Mouse (Mus musculus) midbrain, embryonic 11.5 days (tissue): ENCODE results near the gene Eif4e. TPM values are rescaled to one million over a fixed set of nuclear protein-coding genes. Genes with fewer than 3 reads are reported as not detected.
"Not testable (repeated sequence)": the region's sequence is repeated elsewhere in the genome, so short reads cannot be mapped to it uniquely, and the experiment has no call there.

ENCODE experiments used
- ATAC-seq: fragments of 200-750 bp; cut with Nextera tagmentation; 2 replicates; pipeline ENCODE4 v1.8.0; 2017; ENCODE audit warnings: moderate TSS enrichment, moderate library complexity; ENCODE audit not compliant: low FRiP score
- DNase-seq: peaks from one replicate; pipeline ENCODE4 v3.0.0; 2015; ENCODE audit warnings: low spot score; ENCODE audit errors: missing footprints
- H3K27ac ChIP-seq: fragments of 300-500 bp; sonication (generic); 2 replicates; pipeline ENCODE4 v1.5.1; 2014; ENCODE audit warnings: low read depth, low read length
- H3K27me3 ChIP-seq: fragments of 300-500 bp; sonication (generic); 2 replicates; pipeline ENCODE4 v1.6.1; 2014; ENCODE audit warnings: mild to moderate bottlenecking, low read length, moderate library complexity, mixed read lengths; ENCODE audit not compliant: control insufficient read depth, insufficient read depth
- H3K36me3 ChIP-seq: fragments of 300-500 bp; sonication (generic); 2 replicates; pipeline ENCODE4 v1.6.1; 2014; ENCODE audit warnings: mild to moderate bottlenecking, low read length, moderate library complexity, mixed read lengths; ENCODE audit not compliant: control insufficient read depth, insufficient read depth
- H3K4me1 ChIP-seq: fragments of 300-500 bp; sonication (generic); 2 replicates; pipeline ENCODE4 v1.6.1; 2014; ENCODE audit warnings: low read length; ENCODE audit not compliant: control insufficient read depth, insufficient read depth
- H3K4me2 ChIP-seq: fragments of 300-500 bp; sonication (generic); 2 replicates; pipeline ENCODE4 v1.6.1; 2014; ENCODE audit warnings: mild to moderate bottlenecking, moderate library complexity
- H3K4me3 ChIP-seq: fragments of 300-500 bp; sonication (generic); 2 replicates; pipeline ENCODE4 v1.5.1; 2014; ENCODE audit warnings: low read depth, low read length
- H3K9ac ChIP-seq: fragments of 300-500 bp; sonication (generic); 2 replicates; pipeline ENCODE4 v1.6.1; 2014; ENCODE audit warnings: low read length
- H3K9me3 ChIP-seq: fragments of 300-500 bp; sonication (generic); 2 replicates; pipeline ENCODE4 v1.6.1; 2016; ENCODE audit warnings: low read length; ENCODE audit not compliant: control insufficient read depth
- WGBS: fragments of 180-500 bp; shearing (Covaris S2); extraction: QIAGEN DNeasy Blood & Tissue Kit; methylation state at CpG from one replicate; pipeline ENCODE4 v1.1.7; 2014; 5-methylcytosine and 5-hydroxymethylcytosine counted together
- polyA plus RNA-seq: library from polyadenylated mRNA; unstranded; fragments of >200 nt; fragmentation: Nextera tagmentation; extraction: Ambion mirVana; gene quantifications from 2 replicates; pipeline ENCODE4 v1.2.1, GENCODE M21; 2014

Gene Eif4e
- polyA plus RNA-seq, 1 experiment from 2014 or later = 516 TPM

DNA sequence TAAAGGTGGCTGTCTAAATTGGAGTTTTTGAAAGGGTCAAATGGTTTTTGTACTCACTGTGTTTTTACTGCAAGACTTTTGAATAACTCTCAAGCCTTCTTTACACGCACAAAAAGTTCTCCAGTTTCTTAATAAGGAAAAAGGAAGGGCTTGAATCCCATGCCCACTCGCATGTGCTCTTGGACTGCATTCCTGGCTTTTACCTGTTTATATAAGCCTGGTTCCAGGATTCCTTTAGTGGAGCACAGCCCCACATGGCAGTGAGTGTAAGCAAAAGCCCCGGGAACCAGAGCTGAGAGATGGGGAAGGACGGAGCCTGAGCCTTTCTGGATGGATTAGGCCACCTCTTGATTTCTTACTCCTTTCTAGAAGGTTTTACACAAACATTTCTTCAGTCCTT is 23.1 kb downstream of the Eif4e start:
- ATAC-seq (no peak), DNase-seq (no peak)
- no peaks in the 10 kb centered on the region for H3K9me3 ChIP-seq
- H3K27ac ChIP-seq = no peak overlapping the region
- WGBS = 82% methylated on average over 4 of the region's 4 CpGs
- no peak overlapping the region for H3K4me3 ChIP-seq
- peaks cover 9% of the 10 kb centered on the region for H3K36me3 ChIP-seq
- H3K4me2 ChIP-seq = no peak overlapping the region
- no peaks in the 10 kb centered on the region for H3K27me3 ChIP-seq
- no peaks in the 10 kb centered on the region for H3K4me1 ChIP-seq
- no peak overlapping the region for H3K9ac ChIP-seq

DNA sequence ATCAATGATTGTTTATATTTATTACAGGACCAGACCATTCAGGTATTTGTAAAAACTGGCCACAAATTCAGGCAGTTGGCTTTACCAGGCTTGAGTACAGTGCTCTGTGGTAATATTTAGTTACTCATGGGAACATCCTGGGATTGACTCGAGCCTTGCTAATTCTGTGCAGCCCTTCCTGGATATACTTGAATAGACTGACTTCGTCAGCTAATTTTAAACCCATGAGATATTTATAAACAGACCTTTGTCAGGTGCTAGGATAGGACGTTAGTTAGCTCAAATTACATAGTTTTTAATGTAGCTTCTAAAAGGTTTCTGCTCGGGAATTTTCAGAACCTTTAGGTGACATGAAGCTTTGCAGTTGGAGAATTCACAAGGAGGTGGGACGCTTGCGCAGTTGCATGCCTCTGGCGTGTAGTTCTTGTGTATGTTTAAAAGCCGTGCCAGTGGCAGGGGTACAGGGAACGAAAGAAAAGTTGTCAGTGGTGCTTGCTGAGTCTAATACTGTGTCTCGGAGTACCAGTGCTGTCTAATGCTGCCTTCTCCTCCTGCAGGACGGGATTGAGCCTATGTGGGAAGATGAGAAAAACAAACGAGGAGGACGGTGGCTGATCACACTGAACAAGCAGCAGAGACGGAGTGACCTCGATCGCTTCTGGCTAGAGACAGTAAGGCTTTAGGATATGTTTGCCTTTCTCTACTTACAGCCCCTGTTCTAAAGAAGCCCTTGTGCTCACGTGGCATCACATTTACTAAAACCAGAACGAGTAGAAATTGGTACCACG is 24.6 kb downstream of the Eif4e start:
- Histone ChIP-seq H3K9ac (no peak overlapping the region), H3K4me1 (no peaks in the 10 kb centered on the region), H3K4me3 (no peak overlapping the region), H3K36me3 (peaks cover 9% of the 10 kb centered on the region), H3K27ac (no peak overlapping the region), H3K27me3 (no peaks in the 10 kb centered on the region), H3K4me2 (no peak overlapping the region), H3K9me3 (no peaks in the 10 kb centered on the region)
- WGBS = 94% methylated on average over 19 of the region's 19 CpGs
- no peak for ATAC-seq
- DNase-seq = no peak

DNA sequence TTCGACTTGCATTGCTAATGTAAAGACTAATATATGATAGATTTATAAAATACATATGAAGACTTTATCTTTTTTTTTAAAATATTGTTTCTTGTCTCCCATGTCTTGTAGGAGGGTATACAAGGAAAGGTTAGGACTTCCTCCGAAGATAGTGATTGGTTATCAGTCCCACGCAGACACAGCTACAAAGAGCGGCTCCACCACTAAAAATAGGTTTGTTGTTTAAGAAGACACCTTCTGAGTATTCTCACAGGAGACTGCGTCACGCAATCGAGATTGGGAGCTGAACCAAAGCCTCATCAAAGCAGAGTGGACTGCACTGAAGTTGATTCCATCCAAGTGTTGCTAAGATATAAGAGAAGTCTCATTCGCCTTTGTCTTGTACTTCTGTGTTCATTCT is 29.3 kb downstream of the Eif4e start:
- not testable (repeated sequence) for H3K4me3 ChIP-seq, H3K4me2 ChIP-seq, H3K27ac ChIP-seq, H3K27me3 ChIP-seq, H3K9ac ChIP-seq, H3K9me3 ChIP-seq, ATAC-seq, H3K4me1 ChIP-seq, DNase-seq
- WGBS = 91% methylated on average over 8 of the region's 8 CpGs
- H3K36me3 ChIP-seq = peaks cover 11% of the 10 kb centered on the region

DNA sequence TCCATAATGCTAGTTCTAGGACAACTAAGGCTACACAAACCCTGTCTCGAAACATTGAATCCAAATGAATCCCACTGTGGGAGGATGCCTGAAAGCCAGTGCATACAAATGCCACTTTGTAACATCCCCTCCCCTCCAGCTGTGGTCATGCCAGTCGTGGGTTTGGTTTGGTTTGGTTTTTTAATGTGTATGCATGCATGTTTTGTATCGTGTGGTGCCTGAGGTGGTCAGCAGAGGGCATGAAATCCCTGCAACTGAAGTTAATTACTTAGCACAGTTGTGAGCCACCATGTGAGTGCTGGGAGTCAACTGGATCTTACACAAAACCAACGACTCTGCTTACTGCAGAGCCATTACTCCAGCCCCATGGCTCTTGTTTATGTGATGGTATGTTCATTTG is 32.5 kb downstream of the Eif4e start:
- H3K9ac ChIP-seq = no peak overlapping the region
- DNase-seq (no peak), ATAC-seq (peak; percentile 38)
- H3K4me1 ChIP-seq = no peaks in the 10 kb centered on the region
- no peaks in the 10 kb centered on the region for H3K27me3 ChIP-seq
- no peak overlapping the region for H3K4me2 ChIP-seq
- H3K4me3 ChIP-seq = no peak overlapping the region
- no peaks in the 10 kb centered on the region for H3K9me3 ChIP-seq
- H3K36me3 ChIP-seq = peaks cover 4% of the 10 kb centered on the region; the same call in 1 of the 2 replicates
- WGBS = 64% methylated on average over 4 of the region's 4 CpGs
- no peak overlapping the region for H3K27ac ChIP-seq

DNA sequence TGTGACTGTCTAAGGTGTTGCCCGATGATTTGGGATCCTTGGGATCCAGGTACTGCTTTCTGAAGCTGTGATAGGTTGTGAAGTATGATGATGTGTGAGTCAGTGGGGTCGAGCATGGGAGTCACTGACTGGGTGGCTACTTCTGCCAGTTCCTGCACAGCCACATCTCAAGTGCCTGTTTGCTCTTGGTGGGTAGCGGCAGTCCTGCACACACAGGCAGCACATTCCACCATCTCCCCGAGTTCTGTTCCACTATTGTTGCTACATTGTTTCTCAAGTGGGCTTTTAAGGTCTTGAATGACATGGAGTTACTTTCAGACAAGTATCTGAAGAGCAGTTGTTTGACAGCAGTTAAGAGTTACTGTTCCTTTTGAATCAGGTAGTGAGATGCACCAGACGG is 34.3 kb downstream of the Eif4e start:
- no peaks in the 10 kb centered on the region for H3K27me3 ChIP-seq
- ATAC-seq = no peak
- no peak overlapping the region for H3K9ac ChIP-seq
- H3K4me1 ChIP-seq = no peaks in the 10 kb centered on the region
- WGBS = 88% methylated on average over 5 of the region's 5 CpGs
- H3K9me3 ChIP-seq = no peaks in the 10 kb centered on the region
- peaks cover 4% of the 10 kb centered on the region; the same call in 1 of the 2 replicates for H3K36me3 ChIP-seq
- H3K27ac ChIP-seq = no peak overlapping the region; the same call in 1 of the 2 replicates
- no peak overlapping the region for H3K4me3 ChIP-seq
- H3K4me2 ChIP-seq = no peak overlapping the region
- no peak for DNase-seq

DNA sequence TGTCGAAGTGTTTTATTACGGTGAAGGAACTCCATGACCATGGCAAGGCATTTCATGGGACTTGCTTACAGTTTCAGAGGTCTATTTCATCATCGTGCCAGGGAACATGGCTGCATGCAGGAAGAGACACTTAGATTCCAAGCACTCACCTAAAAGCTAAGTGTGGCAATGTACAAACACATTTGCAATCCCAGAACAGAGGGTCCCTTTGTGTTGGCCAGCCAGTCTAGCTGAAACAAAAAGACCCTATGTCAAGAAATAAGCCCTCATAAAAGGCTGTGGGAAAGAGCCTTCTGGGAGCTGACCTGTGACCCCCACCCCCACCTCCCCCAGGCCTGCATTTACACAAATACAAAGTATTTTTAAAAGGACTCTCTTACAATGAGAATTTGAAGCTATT is 34.9 kb downstream of the Eif4e start:
- Histone ChIP-seq H3K4me1 (no peaks in the 10 kb centered on the region), H3K27ac (no peak overlapping the region; the same call in 1 of the 2 replicates), H3K9ac (no peak overlapping the region), H3K9me3 (no peaks in the 10 kb centered on the region), H3K36me3 (peaks cover 4% of the 10 kb centered on the region; the same call in 1 of the 2 replicates), H3K4me3 (no peak overlapping the region), H3K4me2 (no peak overlapping the region), H3K27me3 (no peaks in the 10 kb centered on the region)
- peak; percentile 45; the same call in 1 of the 2 replicates for ATAC-seq
- peak; percentile 90 for DNase-seq
- 84% methylated on average over 3 of the region's 3 CpGs for WGBS

DNA sequence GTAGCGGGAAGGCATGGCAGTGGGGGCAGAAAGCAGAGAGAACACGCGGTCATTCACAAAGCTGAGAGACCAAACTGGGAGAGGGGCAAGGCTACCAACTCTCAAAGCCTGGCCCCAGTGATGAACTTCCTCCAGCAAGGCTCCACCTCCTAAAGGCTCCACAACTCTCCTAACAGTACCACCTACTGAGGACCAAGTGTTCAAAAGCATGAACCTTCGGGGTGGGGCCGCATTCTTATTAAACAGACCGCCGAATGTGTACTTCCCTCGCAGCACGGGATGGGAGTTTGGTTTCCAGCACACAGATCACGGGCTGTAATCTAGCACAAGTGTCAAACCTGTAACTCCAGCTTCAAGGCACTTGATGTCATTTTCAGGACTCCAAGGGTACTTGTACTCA is 52.9 kb downstream of the Eif4e start:
- no peak overlapping the region for H3K4me2 ChIP-seq
- no peak overlapping the region for H3K4me3 ChIP-seq
- no peak overlapping the region for H3K27ac ChIP-seq
- ATAC-seq = no peak
- peaks cover 4% of the 10 kb centered on the region for H3K9me3 ChIP-seq
- no peak overlapping the region for H3K9ac ChIP-seq
- H3K36me3 ChIP-seq = no peaks in the 10 kb centered on the region
- no peak for DNase-seq
- no peaks in the 10 kb centered on the region for H3K4me1 ChIP-seq
- WGBS = 92% methylated on average over 10 of the region's 10 CpGs
- H3K27me3 ChIP-seq = no peaks in the 10 kb centered on the region

DNA sequence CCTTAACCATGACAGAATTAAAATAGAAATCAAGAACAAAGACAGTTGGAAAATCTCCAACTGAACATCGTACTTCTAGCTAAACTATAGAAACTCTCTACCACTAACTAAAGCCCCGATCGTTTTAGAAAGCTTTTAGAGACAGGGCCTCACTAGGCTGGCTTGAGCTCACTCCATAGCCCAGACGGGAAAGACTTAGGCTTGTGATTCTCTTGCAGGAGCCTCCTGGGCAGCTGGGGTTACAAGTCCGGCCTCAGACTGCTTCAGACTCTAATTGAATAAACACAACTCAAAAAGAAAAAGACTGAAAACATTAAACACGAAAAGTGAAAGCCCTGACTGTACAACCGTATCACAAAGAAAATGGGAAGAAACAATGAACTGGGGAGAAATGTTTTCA is 60.2 kb downstream of the Eif4e start:
- no peak for ATAC-seq
- Histone ChIP-seq H3K9me3 (peaks cover 4% of the 10 kb centered on the region; the same call in 1 of the 2 replicates), H3K4me1 (no peaks in the 10 kb centered on the region), H3K4me2 (no peak overlapping the region), H3K27me3 (no peaks in the 10 kb centered on the region), H3K36me3 (no peaks in the 10 kb centered on the region), H3K27ac (no peak overlapping the region), H3K4me3 (no peak overlapping the region), H3K9ac (no peak overlapping the region)
- DNase-seq = no peak
- WGBS = 64% methylated on average over 7 of the region's 7 CpGs

DNA sequence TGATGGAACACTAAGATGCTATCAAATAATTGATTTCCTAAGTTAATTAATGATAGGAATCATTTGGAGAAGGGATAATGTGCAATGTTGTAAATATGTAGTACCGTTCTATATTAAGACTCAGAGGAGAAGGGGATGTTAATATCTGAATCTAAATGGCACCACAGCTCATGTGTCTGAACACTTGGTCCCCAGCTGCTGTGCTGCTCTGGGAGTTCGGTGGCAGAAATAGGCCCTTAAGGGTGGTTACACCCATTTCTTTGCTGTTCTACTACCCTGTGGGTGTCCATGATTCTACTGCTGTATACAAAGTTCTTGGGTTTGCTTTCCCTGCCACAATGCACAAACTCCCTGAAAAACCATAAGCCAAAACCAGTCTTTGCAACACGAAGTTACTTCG is 61.2 kb downstream of the Eif4e start:
- 93% methylated on average over 4 of the region's 4 CpGs for WGBS
- no peak for ATAC-seq

More for the DNA sequence above, 61.2 kb downstream of the Eif4e start:
- no peaks in the 10 kb centered on the region for H3K36me3 ChIP-seq
- H3K4me1 ChIP-seq = no peaks in the 10 kb centered on the region
- H3K4me3 ChIP-seq = no peak overlapping the region
- no peaks in the 10 kb centered on the region for H3K27me3 ChIP-seq
- no peak overlapping the region for H3K9ac ChIP-seq
- DNase-seq = no peak
- H3K9me3 ChIP-seq = peaks cover 4% of the 10 kb centered on the region; the same call in 1 of the 2 replicates
- no peak overlapping the region for H3K27ac ChIP-seq
- H3K4me2 ChIP-seq = no peak overlapping the region
